Mouse (Mus musculus) c-Kit-negative CD71-positive TER-119-positive erythroid progenitor cells, embryonic 14.5 days (primary cell): Measurements from ENCODE around the gene Mfsd11.
"Not testable (repeated sequence)": the region's sequence is repeated elsewhere in the genome, so short reads cannot be mapped to it uniquely, and the experiment has no call there.

Experiments used
- DNase-seq: peaks from one replicate; pipeline ENCODE4 v3.0.0-alpha.2; 2013; ENCODE audit warnings: low read depth, low spot score

Mfsd11 gene

DNA sequence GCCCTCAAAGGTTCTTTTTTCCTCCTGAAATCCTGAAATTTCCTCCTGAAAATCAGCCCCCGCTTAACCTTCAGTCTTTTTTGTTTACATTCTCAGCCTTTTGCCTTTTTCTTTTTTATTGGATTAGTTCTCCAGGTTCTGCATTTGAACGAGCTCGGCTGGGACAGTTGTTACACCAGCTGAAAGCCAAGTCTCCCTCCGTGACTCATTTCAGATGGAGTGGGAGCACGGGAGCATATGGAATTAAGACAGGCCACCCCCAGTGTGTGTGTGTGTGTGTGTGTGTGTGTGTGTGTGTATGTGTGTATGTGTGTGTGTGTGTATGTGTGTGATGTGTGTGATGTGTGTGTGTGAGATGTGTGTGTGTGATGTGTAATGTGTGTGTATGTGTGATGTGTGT, 29.2 kb downstream of the Mfsd11 start:
- DNase-seq = no peak

DNA sequence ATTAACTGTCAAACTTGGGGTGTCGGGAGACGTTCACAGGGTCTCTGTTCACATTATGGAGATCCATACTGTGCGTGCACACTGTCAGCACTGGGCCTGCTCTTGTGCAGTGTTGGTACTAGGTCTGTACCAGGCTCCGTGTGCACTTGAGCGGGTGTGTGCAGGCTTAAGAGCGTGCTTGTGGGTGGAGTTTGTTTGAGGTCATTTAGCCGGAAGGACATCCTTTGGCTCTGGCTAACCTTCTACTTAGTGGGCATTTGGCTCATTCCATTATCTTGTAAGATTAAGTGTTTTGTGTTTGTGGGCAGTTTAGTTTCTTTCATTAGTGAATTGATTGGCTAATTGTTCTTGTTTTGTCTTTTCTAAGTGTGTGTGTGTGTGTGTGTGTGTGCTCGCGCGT, 30.2 kb downstream of the Mfsd11 start:
- no peak for DNase-seq

DNA sequence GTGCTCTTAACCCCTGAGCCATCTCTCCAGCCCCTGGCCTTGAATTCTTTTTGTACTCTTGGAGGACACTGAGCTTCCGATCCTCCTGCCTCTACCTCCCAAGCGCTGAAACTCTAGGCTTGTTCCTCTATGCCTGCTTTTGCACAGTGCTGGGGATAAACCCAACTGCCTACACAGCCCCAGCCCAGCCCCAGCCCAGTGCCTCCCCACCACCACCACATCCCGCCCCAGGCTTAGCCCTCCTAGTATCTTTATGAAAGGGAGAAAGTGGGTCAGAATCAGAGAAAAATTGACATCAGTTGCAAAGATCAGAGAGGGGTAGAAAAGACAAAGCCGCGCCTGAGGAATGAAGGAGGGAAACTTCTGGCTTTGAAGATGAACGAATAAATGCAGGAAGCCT, 31.8 kb downstream of the Mfsd11 start:
- DNase-seq = no peak

DNA sequence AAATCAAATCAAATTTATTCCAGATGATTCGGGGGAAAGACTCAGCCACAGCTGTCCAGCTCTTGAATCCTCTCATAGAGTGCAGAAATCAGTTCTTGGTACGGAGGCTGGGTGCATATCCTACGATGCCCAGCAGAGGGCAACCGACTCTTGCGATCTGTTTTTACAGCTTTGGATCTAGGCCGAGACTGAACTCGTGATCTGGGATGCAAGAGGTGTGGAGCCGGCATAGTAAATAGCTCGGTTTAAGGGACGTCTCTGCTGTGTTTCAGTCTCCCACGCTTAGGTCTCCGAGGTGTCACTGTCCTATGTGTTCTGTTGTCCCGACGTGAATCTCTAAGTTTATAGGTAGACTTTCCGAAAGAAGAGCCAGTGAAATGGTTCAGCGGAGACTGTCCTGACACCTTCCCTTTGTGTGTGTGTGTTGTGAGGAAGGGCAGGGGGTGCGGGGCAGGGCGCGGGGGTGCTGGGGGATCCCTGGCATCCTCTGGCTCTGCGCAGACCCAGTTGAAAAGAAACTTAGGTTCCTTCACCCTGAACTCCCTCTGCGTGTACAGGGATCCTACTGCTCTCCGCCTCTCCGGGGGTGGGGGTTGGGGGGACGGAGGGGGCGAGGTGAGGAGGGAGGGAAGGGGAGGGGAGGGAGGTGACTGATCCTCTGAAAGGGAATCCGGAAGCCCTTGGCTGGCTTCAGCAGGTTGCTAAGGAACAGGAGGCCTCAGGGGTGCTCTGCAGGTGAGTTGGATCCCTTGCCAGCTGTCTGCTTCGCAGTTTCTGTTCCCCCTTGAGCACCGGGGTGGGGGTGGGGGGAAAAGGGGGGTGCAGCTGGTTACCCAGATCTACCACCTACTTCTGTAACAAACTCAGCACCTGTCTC, 33.3 kb downstream of the Mfsd11 start:
- DNase-seq = peak; percentile 30

DNA sequence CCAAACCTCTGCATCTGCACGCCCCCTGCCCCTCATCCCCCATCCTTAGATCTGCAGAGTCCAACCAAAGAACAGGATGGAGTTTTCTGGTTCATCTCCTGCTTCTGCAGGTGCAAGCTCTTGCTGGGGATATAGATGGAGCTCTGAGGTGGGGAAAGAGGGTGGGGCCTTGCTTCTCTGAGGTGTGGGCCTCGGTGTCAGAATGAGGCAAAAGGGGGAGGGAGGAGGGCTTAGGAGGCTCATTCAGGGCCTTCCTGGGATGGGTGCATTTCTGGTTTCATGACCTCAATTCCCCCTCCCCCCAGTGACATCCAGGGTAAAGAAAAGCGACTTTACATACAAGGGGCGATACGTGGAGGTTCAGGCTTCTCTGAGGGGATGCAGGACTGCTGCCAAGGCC, 34.9 kb downstream of the Mfsd11 start:
- DNase-seq = no peak

DNA sequence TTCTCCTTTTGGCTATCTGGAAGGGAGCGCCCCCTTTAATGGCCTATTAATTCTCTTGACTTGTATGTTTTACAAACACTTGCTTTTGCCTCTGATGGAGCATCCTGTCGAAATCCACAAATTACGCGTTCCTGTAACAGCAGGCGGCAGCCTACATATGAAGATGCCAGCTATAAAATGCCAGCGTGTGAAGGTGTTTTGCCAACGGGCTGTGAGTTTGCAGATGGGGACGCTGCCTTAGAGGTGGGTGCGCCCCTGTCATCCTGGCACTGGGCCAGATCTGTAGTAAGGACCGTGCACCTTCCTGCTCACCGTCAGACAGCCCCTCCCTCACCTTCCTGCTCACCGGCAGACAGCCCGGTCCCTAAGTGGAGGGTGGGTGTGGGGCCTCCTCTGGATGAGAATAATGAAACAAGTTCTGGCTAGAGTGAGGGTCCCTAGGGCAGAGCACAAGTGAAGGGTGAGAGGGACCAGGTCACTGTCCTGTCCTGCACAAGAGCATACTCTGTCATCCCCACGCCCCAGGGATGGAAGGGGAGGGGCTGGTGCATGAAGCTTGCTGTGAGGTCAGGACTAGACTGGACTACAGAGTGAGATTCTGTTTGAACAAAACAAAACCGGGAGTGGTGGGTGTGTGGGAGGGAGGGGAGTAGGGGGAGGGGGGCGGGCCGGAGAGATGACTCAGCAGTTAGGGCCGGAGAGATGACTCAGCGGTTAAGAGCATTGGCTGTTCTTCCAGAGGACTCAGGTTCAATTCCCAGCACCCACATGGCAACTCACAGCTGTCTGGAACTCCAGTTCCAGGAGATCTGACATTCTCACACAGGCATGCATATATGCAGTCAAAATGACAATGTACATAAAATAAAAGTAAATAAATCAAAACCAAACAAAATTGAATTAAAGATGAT, 41.5 kb downstream of the Mfsd11 start:
- DNase-seq = no peak

DNA sequence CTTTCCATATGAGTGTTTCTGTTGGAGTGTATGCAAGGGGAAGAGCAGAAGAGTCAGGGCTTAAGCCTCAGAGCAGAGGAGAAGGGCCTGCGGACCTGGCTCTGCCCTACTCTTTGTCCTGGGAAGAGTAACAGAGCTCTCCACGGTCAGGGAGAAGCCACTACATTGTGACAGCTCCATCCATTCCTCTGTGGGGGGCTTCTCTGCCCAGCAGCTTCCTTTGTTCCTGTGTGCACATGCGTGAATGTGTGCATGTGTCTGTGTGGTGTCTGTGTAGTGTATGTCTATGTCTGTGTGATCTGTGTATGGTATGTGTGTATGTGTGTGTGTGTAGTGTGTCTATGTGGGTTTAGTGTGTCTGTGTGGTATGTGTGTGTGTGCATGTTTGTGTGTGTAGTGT, 43.2 kb downstream of the Mfsd11 start:
- DNase-seq = no peak

DNA sequence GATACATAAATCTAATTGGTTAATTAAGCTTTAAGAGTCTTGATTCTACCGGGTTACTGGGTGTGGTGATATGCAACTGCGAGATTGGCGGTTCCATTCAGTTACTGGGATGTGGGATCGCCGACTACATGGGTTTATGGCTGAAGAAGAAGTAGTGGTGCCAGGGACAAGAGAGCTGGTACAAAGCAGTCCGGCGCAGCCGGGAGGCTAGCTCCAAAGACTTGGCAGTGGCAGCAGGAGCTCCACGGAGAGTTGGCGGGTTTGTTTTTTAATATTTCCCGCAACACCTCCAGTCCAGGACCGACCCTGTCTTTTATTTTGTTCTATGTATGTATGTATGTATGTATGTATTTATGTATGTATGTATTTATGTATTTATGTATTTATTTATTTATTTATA, 47.0 kb downstream of the Mfsd11 start:
- no peak for DNase-seq

DNA sequence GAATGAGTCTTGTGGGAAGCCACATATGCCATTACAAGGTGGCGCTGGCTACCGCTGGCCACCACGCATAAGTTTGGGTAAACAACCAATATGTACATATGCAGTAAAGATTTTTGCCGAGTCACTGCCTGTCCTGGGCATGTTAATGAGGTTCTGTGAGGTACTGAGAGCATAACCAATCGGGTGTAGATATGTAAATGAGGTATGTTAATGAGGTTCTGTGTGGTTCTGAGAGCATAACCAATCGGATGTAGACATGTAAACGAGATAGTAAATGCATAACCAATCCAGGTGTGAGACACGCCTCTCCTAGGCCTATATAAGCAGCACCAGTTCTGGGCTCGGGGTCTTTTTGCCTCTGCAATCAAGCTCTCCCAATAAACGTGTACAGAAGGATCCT, 50.3 kb downstream of the Mfsd11 start:
- DNase-seq = not testable (repeated sequence)

DNA sequence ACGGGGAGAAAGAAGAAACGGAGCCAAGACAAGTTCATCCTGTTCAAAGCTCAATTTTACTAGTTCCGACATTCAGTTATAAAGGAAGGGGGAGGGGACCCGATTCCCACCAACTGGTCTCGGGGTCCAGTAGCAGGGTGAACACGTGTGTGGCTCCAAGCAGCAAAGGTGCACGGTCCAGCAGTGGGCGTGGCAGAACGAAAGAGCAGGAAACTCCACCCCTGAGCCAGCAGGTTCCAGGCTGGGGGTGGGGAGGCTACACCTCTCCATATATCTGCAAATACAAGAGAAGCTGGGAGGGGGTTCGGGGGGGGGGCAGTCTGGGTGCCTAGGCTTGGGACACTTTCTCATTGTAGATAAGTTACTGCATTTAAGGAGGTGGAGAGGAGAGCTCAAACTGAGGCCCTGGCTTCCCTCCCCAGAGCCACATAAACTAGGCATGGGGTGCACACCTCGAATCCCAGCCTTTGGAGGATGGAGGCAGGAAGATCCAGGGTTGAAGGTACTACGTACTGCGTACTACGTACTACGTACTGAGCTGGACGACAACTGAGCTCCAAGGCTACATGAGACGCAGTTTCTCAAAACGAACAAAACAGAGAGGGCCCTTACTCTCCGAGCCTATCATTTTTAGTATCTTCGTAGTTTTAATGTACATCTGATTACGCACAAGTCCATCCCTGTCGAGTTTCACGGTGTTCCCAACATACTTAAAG, 53.7 kb downstream of the Mfsd11 start:
- no peak for DNase-seq

DNA sequence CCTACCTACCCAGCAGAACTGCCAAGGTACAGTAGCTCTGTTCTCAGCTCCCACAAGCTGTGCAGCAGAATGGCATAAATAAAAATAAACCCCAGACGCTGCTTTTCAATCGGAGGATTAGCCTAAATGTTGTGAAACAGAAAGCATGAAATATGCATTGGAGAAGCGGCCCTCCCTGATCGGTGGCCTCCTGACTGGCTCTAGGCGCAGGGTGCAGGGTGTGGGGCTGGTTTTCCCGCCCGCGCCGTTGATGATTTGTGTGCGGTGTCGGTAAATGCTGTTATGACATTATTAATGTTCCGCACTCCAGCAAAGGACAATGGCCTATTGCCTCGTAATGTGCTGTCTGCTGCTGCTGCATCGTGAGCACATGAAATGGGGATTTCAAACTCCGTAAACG, 61.3 kb downstream of the Mfsd11 start:
- no peak for DNase-seq

DNA sequence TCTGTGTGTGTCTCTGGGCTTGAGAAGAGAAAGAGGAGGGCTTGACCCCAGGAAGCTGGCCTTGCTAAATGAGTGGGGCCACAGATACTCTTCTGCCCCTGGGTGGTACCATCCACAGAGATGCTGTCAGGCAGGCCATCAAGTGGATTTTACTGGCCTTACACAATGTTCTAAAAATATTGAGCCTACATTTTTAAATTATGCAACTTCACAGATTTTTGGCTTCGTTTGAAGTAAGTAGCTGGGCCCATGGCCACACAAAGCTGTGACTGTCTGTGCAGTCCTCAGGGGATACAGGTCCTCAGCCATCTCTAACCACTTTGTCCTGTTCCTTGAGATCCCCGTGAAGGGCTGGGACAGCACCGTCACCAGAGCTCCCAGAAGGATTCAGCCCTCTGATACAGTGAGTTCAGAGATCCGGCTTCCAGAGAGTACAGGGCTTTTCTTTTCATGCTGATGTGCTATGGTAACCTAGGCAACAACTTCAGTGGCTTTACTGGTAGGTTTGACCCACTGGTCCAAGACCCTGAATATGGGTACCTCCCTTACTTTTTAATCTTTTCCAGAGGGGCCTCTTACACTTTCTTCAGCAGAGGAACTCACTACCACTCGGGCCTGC, 62.1 kb downstream of the Mfsd11 start:
- DNase-seq = no peak

DNA sequence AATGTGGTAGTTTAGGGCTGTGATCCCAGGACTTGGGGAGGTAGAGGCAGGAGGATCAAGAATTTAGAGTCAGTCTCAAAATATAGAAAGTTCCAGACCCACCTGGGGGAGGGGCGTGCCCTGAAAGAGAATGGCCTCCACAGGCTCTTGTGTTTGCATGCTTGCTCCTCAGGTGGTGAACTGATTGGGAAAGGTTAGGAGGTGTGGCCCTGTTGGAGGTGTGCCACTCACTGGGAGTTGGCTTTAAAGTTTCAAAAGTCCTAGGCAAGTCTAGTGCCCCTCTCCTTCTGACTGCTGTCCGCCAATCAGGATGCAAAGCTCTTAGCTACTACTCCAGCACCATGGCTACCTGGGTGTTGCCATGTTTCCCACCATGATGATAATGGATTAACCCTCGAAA, 63.0 kb downstream of the Mfsd11 start:
- DNase-seq = no peak

DNA sequence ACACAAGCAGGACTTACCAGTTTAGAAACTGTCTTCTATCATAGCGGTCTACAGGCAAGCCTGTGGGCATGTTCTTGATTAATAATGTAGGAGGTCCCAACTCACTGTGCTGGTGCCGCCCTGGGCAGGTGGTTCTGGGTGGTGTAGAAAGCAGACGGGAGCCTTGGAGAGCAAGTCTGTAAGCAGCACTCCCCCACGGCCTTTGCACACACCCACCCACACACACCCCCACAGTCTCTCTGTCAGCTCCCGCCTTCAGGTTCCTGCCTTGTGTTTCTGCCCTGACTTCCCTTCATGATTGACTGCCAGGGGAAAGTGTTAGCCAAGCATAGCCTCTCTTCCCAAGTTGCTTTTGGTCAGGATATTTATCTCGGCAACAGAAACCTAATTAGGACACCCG, 65.1 kb downstream of the Mfsd11 start:
- DNase-seq = no peak

DNA sequence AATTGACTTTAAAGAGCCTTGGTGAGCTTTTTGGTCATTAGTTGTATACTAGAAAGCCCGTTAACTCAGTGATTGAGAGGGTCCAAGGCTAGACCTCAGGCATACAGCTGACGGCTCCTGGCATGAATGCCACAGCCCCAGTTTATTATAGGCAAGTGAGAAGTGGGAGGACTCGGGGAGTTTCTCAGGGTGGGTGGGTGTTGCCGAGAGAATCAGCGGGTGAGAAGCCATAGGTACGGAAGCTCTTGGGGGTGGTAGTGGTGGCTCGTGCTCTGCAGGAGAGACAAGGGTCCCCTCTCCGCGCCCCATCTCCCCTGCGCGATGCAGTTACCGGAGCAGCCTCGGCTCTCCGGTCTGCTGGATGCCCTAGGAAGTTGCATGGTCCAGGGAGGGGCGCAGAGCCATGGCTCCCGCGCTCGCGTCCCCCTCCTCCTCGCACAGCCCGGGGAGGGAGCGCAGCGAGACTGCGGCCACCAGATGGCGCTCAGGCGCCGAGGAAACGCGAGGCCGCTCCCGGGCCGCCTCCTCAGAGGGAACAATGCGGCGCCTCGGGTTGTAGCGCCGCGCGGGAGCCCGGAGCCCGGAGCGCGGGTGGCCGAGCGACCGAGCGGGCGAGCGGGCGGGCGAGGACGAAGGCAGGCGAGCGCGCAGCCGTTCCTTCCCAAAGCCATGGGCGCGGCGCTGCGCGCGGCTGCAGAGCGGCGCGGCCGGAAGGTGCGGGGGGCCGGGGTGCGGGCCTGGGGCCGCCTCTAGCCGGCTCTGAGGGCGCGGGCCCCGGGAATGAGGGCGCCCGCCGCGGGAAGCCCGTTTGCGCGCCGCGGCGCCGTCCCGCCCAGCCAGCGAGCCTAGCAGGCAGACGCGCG, 66.3 kb downstream of the Mfsd11 start, which contains the start of gene Mgat5b:
Gene Mgat5b (plus strand): TSS at position 541 of the 863 bp plus-strand sequence.
- no peak for DNase-seq

DNA sequence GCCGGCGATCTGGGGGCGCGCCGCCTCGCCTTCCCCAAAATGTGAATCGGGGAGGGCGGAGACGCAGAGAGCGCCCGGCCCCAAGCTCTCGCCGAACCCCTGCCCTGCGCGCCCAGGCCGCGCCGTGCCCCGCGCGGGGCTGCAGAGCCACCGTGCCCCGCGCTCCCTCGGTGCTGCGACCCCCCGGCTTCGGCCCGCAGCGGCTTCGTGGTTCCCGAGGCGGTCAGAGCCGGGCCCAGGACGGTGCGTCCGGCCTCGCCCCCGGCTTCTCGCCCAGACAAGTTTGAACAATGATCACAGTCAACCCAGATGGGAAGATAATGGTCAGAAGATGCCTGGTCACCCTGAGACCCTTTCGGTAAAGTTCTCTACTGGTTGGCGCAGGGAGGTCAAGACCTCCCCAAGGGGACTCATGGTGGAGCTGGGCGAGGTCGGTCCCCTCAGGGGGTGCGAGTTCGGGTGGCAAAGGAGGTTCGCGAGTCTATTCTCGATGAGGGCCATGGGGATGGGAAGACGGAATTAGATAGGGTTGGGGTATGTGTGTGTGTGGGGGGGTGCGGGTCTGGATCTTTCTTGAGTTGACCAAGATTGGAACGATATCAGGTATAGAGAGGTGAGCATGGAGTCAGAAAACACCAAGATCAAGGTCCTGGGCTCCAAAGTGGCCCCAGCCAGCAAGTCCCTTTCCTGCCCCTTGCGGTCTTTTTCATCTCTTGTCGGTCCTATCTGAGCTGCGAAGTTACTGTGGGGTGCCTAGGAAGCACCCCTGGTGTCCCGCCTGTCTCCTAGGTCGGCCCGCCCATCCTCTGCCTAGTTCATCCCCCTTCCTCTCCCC, 67.2 kb downstream of the Mfsd11 start:
- DNase-seq = no peak

DNA sequence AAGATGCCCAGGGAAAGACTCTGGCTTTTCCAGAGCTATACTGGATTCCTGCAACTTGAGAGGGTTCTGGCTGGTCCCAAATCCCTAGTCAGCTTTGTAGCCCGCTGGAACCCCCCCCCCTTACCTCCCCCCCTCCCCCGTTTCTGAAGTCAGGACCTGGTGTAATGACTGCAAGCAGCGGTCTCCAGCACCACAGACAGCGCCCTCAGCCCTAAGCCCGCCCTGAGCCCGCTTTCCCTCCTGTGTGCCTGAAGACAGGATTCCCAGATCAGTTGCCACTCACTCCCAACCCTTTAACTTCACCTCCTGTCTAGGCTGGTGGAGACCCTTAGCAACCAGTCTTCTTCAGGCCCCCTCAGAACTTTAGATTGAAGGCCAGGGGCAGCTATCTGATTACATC, 68.5 kb downstream of the Mfsd11 start:
- no peak for DNase-seq

DNA sequence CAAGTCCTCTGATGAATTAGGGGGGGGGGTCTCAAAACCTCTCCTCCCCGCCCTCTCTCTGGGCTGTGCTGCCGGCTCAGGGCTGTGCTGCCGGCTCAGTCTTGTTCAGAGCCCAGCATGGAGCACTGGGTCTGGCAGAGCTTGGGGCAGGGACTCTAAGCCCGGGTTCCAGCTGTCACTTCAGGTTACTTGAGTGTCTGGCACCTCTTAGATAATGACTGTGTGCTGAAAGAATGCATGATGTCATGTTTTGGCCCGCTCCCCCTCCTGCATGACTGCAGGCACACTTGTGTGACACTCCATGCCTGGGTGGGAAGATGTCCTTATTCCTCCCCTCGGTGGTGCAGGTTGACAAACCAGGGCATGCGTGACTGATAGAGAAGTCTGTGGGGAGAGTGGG, 69.8 kb downstream of the Mfsd11 start:
- no peak for DNase-seq
